ENCODE assay signal across 16 mouse cellular contexts in genomic region chr7:121044251-121044650, GRCm38 (mm10). TPM values are rescaled to one million over a fixed set of nuclear protein-coding genes. Genes with fewer than 3 reads are reported as not detected.
A peak's percentile ranks its signal among the peaks of the same experiment; 100 is the strongest.
DNase-seq lines count a peak whose midpoint lies in the region; ATAC-seq lines count a peak whose summit lies in the region.
"Had no signal": no experiment of that assay in that cellular context is flagged by ENCODE, and none has a peak within 500 bp of the region (broad histone marks: within the 10 kb centered on the region; RNA-seq: fewer than 3 reads in every experiment).

No protein-coding gene starts in this region.

- H3K9ac ChIP-seq in heart, embryonic 16.5 days (ENCODE audit: low read length) = no peak overlapping the region
- no peak overlapping the region for H3K9ac ChIP-seq in kidney, embryonic 16.5 days (replicated peaks; ENCODE audit: low read length)
- H3K9ac ChIP-seq: hindbrain, embryonic 15.5 days had no signal

- intact Hi-C loops in heart, postnatal 25 days (cut with DNase I) = no loop called here

- H3K27ac ChIP-seq in heart, embryonic 16.5 days (ENCODE audit: low read length) = 0 out of 2 replicates have a peak overlapping the region, but pooled peaks have one; percentile 1
- no peak overlapping the region for H3K27ac ChIP-seq in kidney, embryonic 16.5 days (ENCODE audit: low read length)
- H3K27ac ChIP-seq: embryonic facial prominence, embryonic 10.5 days; forebrain, embryonic 10.5 days; hindbrain, embryonic 15.5 days had no signal

- H3K27me3 ChIP-seq in heart, embryonic 16.5 days (ENCODE audit: control insufficient read depth, insufficient read depth, low read length) = no peaks in the 10 kb centered on the region
- no peaks in the 10 kb centered on the region for H3K27me3 ChIP-seq in kidney, embryonic 16.5 days (ENCODE audit: insufficient read depth, low read length)
- H3K27me3 ChIP-seq: hindbrain, embryonic 15.5 days had no signal

- H3K4me2 ChIP-seq in heart, embryonic 16.5 days (ENCODE audit: low read depth, low read length) = no peak overlapping the region
- H3K4me2 ChIP-seq in kidney, embryonic 16.5 days (replicated peaks; ENCODE audit: low read depth, low read length) = no peak overlapping the region
- H3K4me2 ChIP-seq: hindbrain, embryonic 15.5 days had no signal

- H3K9me3 ChIP-seq in heart, embryonic 16.5 days (replicated peaks; ENCODE audit: control insufficient read depth, low read length) = no peaks in the 10 kb centered on the region
- no peaks in the 10 kb centered on the region for H3K9me3 ChIP-seq in kidney, embryonic 16.5 days (ENCODE audit: low read length)
- H3K9me3 ChIP-seq: hindbrain, embryonic 15.5 days had no signal

- ATAC-seq in heart, embryonic 16.5 days (replicated peaks; ENCODE audit: extremely low read depth, insufficient read depth, low FRiP score) = no peak
- no peak for ATAC-seq in kidney, embryonic 16.5 days (ENCODE audit: low FRiP score, low TSS enrichment)
- ATAC-seq: forebrain, embryonic 14.5 days; intestine, embryonic 16.5 days had no signal

- no peak overlapping the region for H3K4me3 ChIP-seq in heart, embryonic 16.5 days (ENCODE audit: low read length)
- H3K4me3 ChIP-seq in kidney, embryonic 16.5 days (ENCODE audit: low read length) = no peak overlapping the region
- H3K4me3 ChIP-seq: embryonic facial prominence, embryonic 10.5 days; forebrain, embryonic 10.5 days; hindbrain, embryonic 15.5 days had no signal

- 26% methylated on average over 1 of the region's 1 CpGs for WGBS in heart, embryonic 16.5 days
- 52% methylated on average over 1 of the region's 1 CpGs for WGBS in kidney, embryonic 16.5 days

- H3K36me3 ChIP-seq in heart, embryonic 16.5 days (ENCODE audit: control insufficient read depth, insufficient read depth) = 0 out of 2 replicates have a peak, but pooled peaks cover 2% of the 10 kb centered on the region
- peaks cover 12% of the 10 kb centered on the region; the same call in 1 of the 2 replicates for H3K36me3 ChIP-seq in kidney, embryonic 16.5 days (ENCODE audit: insufficient read depth, low read length)

- peak; percentile 64 to 72 for DNase-seq in heart, adult 18-20 months
- DNase-seq in heart, postnatal 25 days (ENCODE audit: low spot score) = no peak
- peak; percentile 85 for DNase-seq in fat pad, adult 2 months (ENCODE audit: extremely low read depth, low read depth, low spot score)
- DNase-seq in heart, postnatal 4 days = peak; percentile 26
- DNase-seq in frontal cortex, postnatal 36 days (ENCODE audit: low spot score in 2 of 2) = no peak
- DNase-seq: adrenal gland, postnatal 14 days; cerebellum, adult 2 months; cerebellum, postnatal 10 days; kidney, adult 2 months had no signal

- peaks cover 26% of the 10 kb centered on the region for H3K4me1 ChIP-seq in heart, embryonic 16.5 days (ENCODE audit: control insufficient read depth, insufficient read depth, low read length)
- H3K4me1 ChIP-seq in kidney, embryonic 16.5 days (ENCODE audit: insufficient read depth, low read length) = peaks cover 30% of the 10 kb centered on the region
- H3K4me1 ChIP-seq: forebrain, embryonic 10.5 days had no signal

RNA-seq across cellular contexts. Expression of gene Mettl9, which starts 10.0 kb away (rescaled TPM):
- total RNA-seq in heart, adult 18-20 months (2021) = 10 to 100 TPM; 76.9 to 98.0 TPM
- 10 to 100 TPM; 77.5 to 80.5 TPM for total RNA-seq in heart, postnatal 25 days (2021)
- 89.3 and 92.3 TPM in 2 replicates for polyA plus RNA-seq in heart, embryonic 16.5 days (2015; fragmentation: Nextera tagmentation; extraction: Ambion mirVana)
- total RNA-seq in heart, postnatal 4 days (2021) = 100 to 1,000 TPM; 127 TPM
- 155 and 163 TPM in 2 replicates for polyA plus RNA-seq in kidney, embryonic 16.5 days (2015; fragmentation: Nextera tagmentation; extraction: Ambion mirVana)

RNA-seq across cellular contexts. Expression of gene Igsf6, which starts 30.1 kb away (rescaled TPM):
- total RNA-seq in heart, adult 18-20 months (2021) = 1 to 10 TPM in 1 of 2 experiments, under 1 TPM in 1; 0.89 to 1.5 TPM
- total RNA-seq in heart, postnatal 25 days (2021) = 1 to 10 TPM; 1.7 TPM
- 1.5 and 2.3 TPM in 2 replicates for polyA plus RNA-seq in heart, embryonic 16.5 days (2015; fragmentation: Nextera tagmentation; extraction: Ambion mirVana)
- total RNA-seq in heart, postnatal 4 days (2021) = under 1 TPM; 0.48 to 0.81 TPM
- 1.3 and 2.1 TPM in 2 replicates for polyA plus RNA-seq in kidney, embryonic 16.5 days (2015; fragmentation: Nextera tagmentation; extraction: Ambion mirVana)

RNA-seq across cellular contexts. Expression of gene Otoa, which starts 37.2 kb away (rescaled TPM):
- under 1 TPM; 0.05 to 0.18 TPM for total RNA-seq in heart, adult 18-20 months (2021)
- under 1 TPM; 0.14 to 0.21 TPM for total RNA-seq in heart, postnatal 25 days (2021)
- polyA plus RNA-seq in heart, embryonic 16.5 days (2015; fragmentation: Nextera tagmentation; extraction: Ambion mirVana) = 0.12 and 0.36 TPM in 2 replicates
- total RNA-seq in heart, postnatal 4 days (2021) = 1 to 10 TPM; 5.0 to 5.5 TPM
- polyA plus RNA-seq in kidney, embryonic 16.5 days (2015; fragmentation: Nextera tagmentation; extraction: Ambion mirVana) = 0.09 and 0.16 TPM in 2 replicates

Comparison
In these comparisons a context has a peak if more than half of its experiments do, and no peak if none do; other contexts are left out.
1. DNase-seq: peak in heart, adult 18-20 months (2 of 2), fat pad, adult 2 months (single experiment) and heart, postnatal 4 days (single experiment); none in heart, postnatal 25 days (single experiment) and frontal cortex, postnatal 36 days (0 of 2).
2. RNA of gene Otoa, which starts 37.2 kb away (total RNA-seq): 5.0 to 5.5 TPM in heart, postnatal 4 days; 0.14 to 0.21 TPM in heart, postnatal 25 days and 0.05 to 0.18 TPM in heart, adult 18-20 months; every median in the first group is over 4 times any median in the second.